Mouse (Mus musculus) cerebellum, adult 9-10 months (tissue): ENCODE data around the gene Slc37a4.
"Not testable (repeated sequence)": the region's sequence is repeated elsewhere in the genome, so short reads cannot be mapped to it uniquely, and the experiment has no call there.

Experiments
- DNase-seq: peaks from one replicate; pipeline ENCODE4 v3.0.0; 2022

Slc37a4 gene

GRCm38 (mm10) chr9:44396684-44397411, at the start of gene Slc37a4:
TSS of gene Slc37a4 (plus strand) at chr9:44396852.
- peak; percentile 99 for DNase-seq

- DNase-seq = no peak
Observed at GRCm38 (mm10) chr9:44347166-44347565, 49.5 kb upstream of the Slc37a4 start.

GRCm38 (mm10) chr9:44347621-44348020, 49.0 kb upstream of the Slc37a4 start:
- no peak for DNase-seq

GRCm38 (mm10) chr9:44348546-44348945, 48.1 kb upstream of the Slc37a4 start:
- DNase-seq = no peak

GRCm38 (mm10) chr9:44351396-44351795, 45.3 kb upstream of the Slc37a4 start:
- DNase-seq = no peak

DNA sequence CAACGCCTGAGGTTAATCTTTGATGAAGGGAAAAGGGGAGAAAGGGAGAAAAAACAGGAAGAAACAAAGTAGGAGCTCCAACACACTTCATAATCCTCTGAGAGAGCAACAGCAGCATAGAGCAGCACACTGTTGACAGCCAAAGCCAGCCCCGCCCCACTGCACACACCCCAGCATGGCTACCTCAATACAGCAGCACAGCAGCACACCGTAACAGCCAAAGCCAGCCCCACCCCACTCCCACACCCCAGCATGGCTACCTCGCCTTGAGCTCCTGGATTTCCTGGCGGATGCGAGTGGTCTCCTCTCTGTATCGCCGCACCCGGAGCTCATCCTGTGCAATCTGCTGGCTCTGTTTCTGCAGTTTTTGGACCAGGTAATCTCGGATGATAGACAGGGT, 44.3 kb upstream of the Slc37a4 start:
- no peak for DNase-seq

DNA sequence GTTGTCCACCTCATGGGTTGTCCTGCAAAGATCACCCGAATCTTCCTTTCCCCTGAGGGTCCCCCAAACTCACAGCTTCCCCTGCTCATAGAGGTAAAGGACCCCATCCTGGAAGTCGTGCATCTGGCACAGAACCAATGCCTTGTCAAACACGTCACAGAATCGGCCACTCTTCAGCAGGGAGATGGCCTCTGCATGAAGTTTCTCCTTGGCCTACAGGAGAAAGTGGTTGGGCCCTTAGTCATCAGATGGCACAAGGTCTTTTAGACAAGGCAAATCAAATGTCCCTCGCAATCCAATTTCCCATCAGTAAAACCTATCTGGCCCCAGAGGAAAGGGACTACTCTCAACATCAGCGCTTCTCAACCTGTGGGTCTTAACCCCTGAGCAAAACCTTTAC, 43.5 kb upstream of the Slc37a4 start:
- DNase-seq = no peak

DNA sequence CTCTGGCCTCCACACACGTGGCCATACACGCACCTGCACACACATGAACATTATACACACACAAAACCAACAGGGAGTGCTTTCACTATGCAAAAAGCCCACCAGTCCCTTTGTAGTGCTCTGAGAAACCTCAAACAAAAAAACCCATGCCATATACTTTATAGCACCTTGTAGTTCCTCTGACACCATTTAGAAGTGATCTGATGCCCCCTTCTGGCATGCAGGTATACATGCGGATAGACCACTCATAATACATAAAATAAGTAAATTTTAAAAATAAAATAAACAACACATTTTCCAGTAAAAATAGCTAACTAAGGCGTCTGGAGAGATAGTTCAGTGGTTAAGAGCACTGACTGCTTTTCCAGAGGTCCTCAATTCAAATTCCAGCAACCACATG, 39.4 kb upstream of the Slc37a4 start:
- DNase-seq = no peak

DNA sequence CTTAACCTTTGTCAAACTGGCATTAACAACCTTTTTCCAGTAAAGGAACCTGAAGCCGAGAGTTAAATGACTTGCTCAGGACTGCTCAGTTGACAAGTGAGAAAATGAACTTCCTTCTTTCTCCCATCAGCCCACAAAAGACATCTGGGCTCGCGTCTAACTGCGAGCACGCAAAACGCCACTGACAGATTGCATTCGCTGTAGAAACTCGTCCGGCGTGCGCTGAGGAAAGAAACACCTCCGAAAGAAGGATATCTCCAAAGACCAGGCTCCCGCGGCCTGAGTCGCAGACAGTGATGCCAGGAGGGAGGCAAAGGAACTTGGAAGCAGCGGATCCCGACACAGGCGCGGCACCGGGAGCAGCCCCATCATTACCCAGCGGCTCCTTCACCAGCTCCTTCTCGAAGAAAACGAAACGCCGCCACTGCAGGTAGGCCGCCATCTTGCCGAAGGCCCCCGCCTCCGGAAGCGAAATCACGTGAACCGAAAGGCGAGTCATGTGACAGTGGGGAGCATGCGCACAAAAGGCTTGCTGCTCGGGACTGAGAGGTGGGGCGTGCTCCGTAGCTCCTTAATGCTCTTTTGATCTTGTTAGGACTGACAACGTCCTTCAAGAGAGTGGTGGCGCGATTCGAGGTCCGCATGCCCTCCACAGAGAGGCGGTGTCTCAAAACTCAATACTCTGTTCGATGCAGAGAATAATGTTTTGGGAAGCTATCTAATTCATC, 35.3 kb upstream of the Slc37a4 start, which contains the start of gene Vps11:
TSS of gene Vps11 (minus strand) at position 481 of the 728 bp plus-strand sequence.
- DNase-seq = peak; percentile 93

DNA sequence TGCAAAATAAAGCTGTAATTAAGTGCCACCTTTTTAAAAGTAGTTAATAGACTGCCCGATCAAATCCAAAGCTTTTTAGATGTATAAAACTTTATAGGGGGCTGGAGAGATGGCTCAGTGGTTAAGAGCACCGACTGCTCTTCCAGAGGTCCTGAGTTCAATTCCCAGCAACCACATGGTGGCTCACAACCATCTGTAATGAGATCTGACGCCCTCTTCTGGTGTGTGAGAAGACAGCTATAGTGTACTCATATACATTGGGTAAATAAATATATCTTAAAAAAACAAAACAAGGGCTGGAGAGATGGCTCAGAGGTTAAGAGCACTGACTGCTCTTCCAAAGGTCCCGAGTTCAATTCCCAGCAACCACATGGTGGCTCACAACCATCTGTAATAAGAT, 34.7 kb upstream of the Slc37a4 start:
- DNase-seq = not testable (repeated sequence)

DNA sequence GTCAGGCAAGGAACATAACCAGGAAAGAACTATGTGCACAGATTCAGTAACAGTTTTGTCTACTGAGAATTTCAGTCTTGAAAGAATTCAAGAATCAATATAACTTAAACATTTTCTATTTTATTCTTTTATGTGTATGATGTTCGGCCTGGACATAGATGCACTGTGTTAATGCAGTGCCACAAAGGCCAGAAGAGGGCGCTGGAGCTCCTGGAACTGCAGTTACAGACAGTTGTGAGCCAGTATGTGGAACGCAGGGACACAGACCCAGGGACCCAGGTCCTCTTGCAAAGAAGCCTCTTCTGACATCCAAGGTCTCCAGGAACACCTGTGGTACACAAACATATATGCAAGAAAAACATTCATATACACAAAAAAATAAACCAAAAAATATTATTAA, 32.2 kb upstream of the Slc37a4 start:
- DNase-seq = no peak

GRCm38 (mm10) chr9:44373386-44373785, 23.3 kb upstream of the Slc37a4 start:
- DNase-seq = no peak

GRCm38 (mm10) chr9:44376141-44376540, 20.5 kb upstream of the Slc37a4 start:
- no peak for DNase-seq

DNA sequence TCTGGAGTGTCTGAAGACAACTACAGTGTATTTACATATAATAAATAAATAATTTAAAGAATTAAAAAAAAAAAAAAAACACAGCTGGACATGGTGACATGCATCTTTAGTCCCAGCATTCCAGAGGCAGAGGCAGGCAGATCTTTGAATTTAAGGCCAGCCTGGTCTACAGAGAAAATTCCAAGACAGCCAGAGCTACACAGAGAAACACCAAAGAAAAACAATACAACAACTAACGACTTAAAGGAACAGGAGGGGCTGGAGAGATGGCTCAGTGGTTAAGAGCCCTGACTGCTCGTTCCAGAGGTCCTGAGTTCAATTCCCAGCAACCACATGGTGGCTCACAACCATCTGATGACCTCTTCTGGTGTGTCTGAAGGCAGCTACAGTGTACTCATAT, 19.3 kb upstream of the Slc37a4 start:
- not testable (repeated sequence) for DNase-seq

GRCm38 (mm10) chr9:44378153-44378730, 18.4 kb upstream of the Slc37a4 start:
- no peak for DNase-seq

DNA sequence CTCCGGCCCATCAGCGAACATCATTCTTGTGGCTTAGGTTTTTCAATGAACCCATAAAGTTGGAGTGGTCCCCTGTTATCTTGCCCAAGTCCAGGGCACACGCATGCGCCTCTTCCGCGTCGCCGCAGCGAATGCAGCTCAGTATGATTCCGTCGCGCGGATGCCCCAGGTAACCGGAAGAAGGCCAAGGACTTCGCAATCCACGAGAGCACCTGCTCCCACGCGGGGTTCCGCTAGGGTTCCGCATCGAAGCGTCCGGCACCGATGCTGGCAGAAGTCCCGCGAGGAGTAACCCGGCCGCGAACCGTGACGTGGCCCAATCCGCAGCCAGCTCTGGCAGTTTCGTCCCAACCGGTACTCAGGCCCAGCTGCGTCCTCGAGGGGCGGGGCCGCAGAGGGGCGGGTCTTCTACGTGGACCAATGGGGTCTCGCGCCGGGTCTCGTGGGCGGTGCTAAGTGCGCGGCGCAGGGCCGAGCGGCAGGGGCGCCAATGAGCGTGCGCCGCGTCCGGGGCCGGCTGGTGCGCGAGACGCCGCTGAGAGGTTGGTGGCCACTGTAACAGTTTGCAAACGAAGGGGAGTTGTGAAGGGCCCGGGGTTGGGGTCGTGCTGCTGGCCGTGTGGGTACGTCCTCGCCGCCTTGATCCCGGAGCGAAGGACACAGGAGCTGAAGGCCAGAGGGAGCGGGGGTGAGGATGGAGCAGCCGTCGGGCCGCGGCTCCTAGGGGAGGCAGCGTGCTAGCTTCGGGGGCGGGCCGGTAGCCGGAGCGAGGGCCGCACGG, 17.4 kb upstream of the Slc37a4 start, which contains the start of gene Hyou1:
TSS of gene Hyou1 (plus strand) at position 437 of the 781 bp plus-strand sequence.
- peak; percentile 99 for DNase-seq

DNA sequence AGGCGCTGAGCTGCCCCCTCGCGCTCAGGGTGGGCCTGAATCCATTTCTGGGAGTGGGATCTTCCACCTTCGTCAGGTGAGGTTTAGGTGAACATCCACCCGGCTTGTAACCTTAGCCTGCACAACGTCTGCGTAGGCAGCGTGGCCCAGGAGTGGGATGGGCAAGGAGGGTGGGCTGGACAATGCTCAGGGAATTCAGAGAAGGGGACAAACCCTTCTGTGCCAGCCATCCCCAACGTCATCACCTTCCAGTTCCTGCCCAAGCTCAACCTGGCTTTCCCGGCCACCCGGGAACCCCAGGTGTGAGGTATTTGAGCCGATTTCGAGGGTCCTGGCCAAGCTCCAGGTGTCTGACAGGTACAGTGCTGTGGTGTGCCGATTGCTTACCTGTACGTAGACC, 16.8 kb upstream of the Slc37a4 start:
- peak; percentile 61 for DNase-seq

- DNase-seq = no peak
Observed at GRCm38 (mm10) chr9:44384596-44384995, 12.1 kb upstream of the Slc37a4 start.

DNA sequence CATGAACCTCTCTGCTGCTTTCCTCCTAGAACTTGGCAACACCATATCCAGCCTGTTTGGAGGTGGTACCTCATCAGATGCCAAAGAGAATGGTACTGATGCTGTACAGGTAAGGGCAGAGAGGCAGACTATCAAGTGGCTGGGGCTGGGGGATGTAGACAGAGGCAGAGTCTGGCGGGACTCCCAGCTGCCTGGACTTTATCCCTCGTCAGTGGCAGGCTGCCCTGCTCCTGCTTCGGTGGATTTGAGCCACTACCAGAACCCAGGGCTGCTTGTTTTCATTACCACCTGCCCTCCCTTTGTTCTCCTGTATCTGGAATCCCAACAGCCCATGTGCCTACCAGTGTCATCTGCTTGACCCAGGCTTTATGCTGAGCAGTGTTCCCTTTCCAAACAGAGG, 9.4 kb upstream of the Slc37a4 start:
- DNase-seq = no peak

- peak; percentile 77 for DNase-seq
Observed at GRCm38 (mm10) chr9:44389273-44389672, 7.4 kb upstream of the Slc37a4 start.

GRCm38 (mm10) chr9:44391466-44391865, 5.2 kb upstream of the Slc37a4 start:
- peak; percentile 76 for DNase-seq

GRCm38 (mm10) chr9:44398087-44398486, 1.4 kb downstream of the Slc37a4 start:
- DNase-seq = no peak

DNA sequence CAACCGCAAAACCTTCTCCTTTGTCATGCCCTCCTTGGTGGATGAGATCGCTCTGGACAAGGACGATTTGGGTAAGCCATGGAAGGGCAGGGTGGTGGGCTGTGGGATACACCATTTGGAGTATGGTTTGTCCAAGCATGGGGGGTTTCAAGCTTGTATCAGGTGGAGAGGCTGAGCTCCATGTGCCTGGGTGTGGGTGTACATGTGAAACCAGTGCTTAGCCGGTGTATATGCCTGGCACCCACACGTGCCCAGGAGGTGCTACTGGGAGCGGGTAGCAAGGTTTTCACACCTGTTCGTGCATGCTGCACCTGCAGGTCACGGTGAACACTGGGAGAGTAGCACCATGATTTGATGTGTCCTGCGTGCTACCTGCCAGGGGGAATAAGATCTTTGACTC, 1.9 kb downstream of the Slc37a4 start:
- no peak for DNase-seq
